Mouse (Mus musculus) Patski (cell line): ENCODE data around the gene Dync1h1. TPM values are rescaled to one million over a fixed set of nuclear protein-coding genes. Genes with fewer than 3 reads are reported as not detected.
A peak's percentile ranks its signal among the peaks of the same experiment; 100 is the strongest.

Experiments
- ATAC-seq: fragments of 100-300 bp; one replicate; pipeline ENCODE4 v1.8.0; 2021
- CTCF ChIA-PET: fragments of 350-600 bp; sonication (Branson Sonifier 250); formaldehyde crosslinking; loops from one replicate; lab custom pipeline; 2022; ENCODE audit warnings: inconsistent platforms; lab: Charles Lee
- POLR2A ChIA-PET: fragments of 350-600 bp; sonication (Branson Sonifier 250); formaldehyde crosslinking; loops from one replicate; lab custom pipeline; 2022; ENCODE audit warnings: antibody characterized with exemption, inconsistent platforms; lab: Charles Lee
- DNase-seq: peaks from one replicate; pipeline ENCODE4 v3.0.0-alpha.2; 2011; ENCODE audit warnings: low read depth, low spot score
- H3K27me3 ChIP-seq: fragments of 371-371 bp; one replicate; pipeline ENCODE4 v1.5.1; 2021
- CTCF ChIP-seq: fragments of 100-300 bp; IDR thresholded peaks from one replicate; pipeline ENCODE4 v1.5.1; 2021
- in situ Hi-C: fragments of 300-500 bp; cut with MboI; formaldehyde crosslinking; loops from 3 replicates; pipeline ENCODE4 v1.11.1; 2018; ENCODE audit warnings: low pct_unique_long_range_greater_than_20kb, mixed read lengths
- polyA plus RNA-seq: library from polyadenylated mRNA; unstranded; gene quantifications from one replicate; pipeline ENCODE4 v1.2.3, GENCODE M21; 2021

Gene Dync1h1
- polyA plus RNA-seq, 1 experiment from 2014 or later = 188 TPM

GRCm38 (mm10) chr12:110572351-110572750, 28.9 kb upstream of the Dync1h1 start:
- in situ Hi-C loops = loop anchor here (25.0 kb wide), 1 partner anchor 110 kb away; no protein-coding TSS in a partner anchor
- DNase-seq = no peak
- no peak for ATAC-seq
- no peak for TF ChIP-seq CTCF
- H3K27me3 ChIP-seq = no peaks in the 10 kb centered on the region
- ChIA-PET CTCF (no interaction called here), POLR2A (no interaction called here)

DNA sequence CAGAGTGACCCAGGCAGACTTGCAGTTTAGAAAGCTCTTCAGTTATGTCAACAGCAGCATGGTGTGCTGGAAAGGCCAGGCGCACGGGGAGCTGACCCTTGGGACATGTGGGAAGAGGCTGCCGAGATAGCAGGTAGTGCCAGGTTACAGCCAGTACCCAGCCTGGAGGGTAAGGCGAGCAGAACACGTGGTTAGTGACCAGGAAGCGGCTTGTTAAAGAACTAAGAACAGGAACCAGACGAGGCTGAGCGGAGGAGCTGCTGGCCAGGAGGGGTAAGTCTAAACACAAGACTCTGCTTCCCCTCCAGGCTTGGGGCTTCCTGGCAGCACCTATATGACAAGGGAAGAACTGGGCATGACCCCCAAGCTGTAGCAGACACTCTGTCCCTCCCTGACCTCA, 27.6 kb upstream of the Dync1h1 start:
- POLR2A ChIA-PET = no interaction called here
- ATAC-seq = no peak
- in situ Hi-C loops = loop anchor here (25.0 kb wide), 1 partner anchor 111 kb away; no protein-coding TSS in a partner anchor
- DNase-seq = no peak
- no peaks in the 10 kb centered on the region for H3K27me3 ChIP-seq
- CTCF ChIA-PET = interaction anchor here (1.5 kb wide), 1 partner anchor 22 kb away, joined by 5 read pairs; no protein-coding TSS in a partner anchor
- TF ChIP-seq CTCF = no peak

GRCm38 (mm10) chr12:110575926-110576325, 25.3 kb upstream of the Dync1h1 start:
- DNase-seq (no peak), ATAC-seq (no peak)
- no peak for TF ChIP-seq CTCF
- ChIA-PET CTCF (interaction anchor here (1.0 to 1.3 kb wide), 2 partner anchors 11 to 121 kb away, joined by 3 read pairs; no protein-coding TSS in a partner anchor), POLR2A (no interaction called here)
- no peaks in the 10 kb centered on the region for H3K27me3 ChIP-seq
- in situ Hi-C loops = no loop called here

GRCm38 (mm10) chr12:110578333-110578732, 22.9 kb upstream of the Dync1h1 start:
- POLR2A ChIA-PET = no interaction called here
- no peak for ATAC-seq
- in situ Hi-C loops = no loop called here
- CTCF ChIA-PET = no interaction called here
- no peak for TF ChIP-seq CTCF
- no peaks in the 10 kb centered on the region for H3K27me3 ChIP-seq
- no peak for DNase-seq

DNA sequence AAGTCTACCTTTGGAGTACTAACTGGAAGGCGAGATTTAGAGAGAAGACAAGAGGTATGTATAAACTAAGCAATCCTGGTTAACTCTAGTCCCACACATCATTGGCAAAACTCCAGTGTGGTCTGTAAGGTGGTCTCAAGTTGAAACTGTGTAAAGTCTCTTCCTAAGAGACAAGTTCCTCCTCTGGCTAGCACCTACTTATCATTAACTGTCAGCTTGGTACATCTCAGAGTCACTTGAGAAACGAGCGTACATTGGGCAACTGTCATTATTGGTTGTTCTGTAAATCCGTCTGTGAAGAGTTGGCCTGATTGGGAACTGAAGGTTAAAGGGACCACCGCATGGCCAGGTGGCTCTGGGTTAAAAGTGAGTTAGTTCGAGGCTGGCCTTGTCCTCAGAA, 12.6 kb upstream of the Dync1h1 start:
- no peak for DNase-seq
- no peak for ATAC-seq
- no peak for TF ChIP-seq CTCF
- in situ Hi-C loops = no loop called here
- ChIA-PET POLR2A (no interaction called here), CTCF (no interaction called here)
- H3K27me3 ChIP-seq = no peaks in the 10 kb centered on the region

GRCm38 (mm10) chr12:110590804-110591259, 10.4 kb upstream of the Dync1h1 start:
- DNase-seq (no peak), ATAC-seq (no peak)
- H3K27me3 ChIP-seq = no peaks in the 10 kb centered on the region
- no peak for TF ChIP-seq CTCF
- in situ Hi-C loops = no loop called here
- ChIA-PET POLR2A (interaction anchor here (0.7 to 1.0 kb wide), 3 partner anchors 18 to 111 kb away, joined by 3 to 8 read pairs (median 3); no protein-coding TSS in a partner anchor), CTCF (no interaction called here)

- POLR2A ChIA-PET = interaction anchor here (0.7 to 1.0 kb wide), 3 partner anchors 18 to 110 kb away, joined by 3 to 8 read pairs (median 3); no protein-coding TSS in a partner anchor
- CTCF ChIA-PET = no interaction called here
- no peaks in the 10 kb centered on the region for H3K27me3 ChIP-seq
- ATAC-seq (peak; percentile 82), DNase-seq (peak; percentile 93)
- in situ Hi-C loops = no loop called here
- TF ChIP-seq CTCF = no peak
Measured at GRCm38 (mm10) chr12:110591260-110591883, 9.9 kb upstream of the Dync1h1 start.

DNA sequence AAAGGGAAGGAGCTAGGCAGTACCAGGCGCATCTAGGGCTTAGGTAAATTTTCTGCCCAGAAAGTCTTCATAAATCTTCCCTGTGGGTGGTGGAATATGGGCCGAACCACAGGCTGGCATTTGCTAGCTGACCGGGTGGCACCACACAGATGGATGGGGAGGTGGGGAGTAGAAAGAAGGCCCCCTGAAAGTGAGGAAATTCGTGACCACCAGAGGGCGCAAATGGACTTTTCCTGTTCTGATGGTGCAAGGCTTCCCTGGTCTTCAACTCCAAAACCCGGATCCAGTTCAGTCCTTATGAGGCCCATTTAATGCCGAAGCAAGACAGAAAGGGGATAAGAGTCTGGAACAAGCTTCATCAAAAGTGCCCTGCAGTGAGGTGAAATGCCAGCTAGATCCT, 2.7 kb upstream of the Dync1h1 start:
- POLR2A ChIA-PET = no interaction called here
- no peak for TF ChIP-seq CTCF
- ATAC-seq = no peak
- in situ Hi-C loops = loop anchor here (5.0 kb wide), 1 partner anchor 244 kb away; the partner anchor contains the start of gene Mok
- no peaks in the 10 kb centered on the region for H3K27me3 ChIP-seq
- DNase-seq = no peak
- CTCF ChIA-PET = interaction anchor here (0.7 to 1.5 kb wide), 7 partner anchors 24 to 192 kb away, joined by 3 to 9 read pairs (median 3); partner anchors contain the start of gene Hsp90aa1

DNA sequence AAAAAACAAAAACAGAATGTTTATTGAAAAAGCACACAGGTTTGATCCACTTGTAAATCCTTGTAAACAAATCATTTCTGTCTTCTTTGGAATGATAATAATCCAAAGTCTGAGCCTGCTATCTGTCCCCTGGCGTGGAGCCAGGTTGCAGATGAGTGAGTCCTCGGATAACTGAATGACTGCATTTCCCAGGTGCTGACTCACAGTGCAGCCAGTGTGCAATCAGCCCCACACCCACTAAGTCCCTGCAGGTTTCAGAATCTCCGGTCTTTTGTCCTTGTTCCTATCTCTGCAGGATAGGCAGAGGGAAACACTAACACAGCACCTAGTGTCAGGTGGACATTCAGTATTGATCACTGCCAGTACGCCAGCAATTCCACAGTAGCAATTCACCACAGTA, 1.5 kb upstream of the Dync1h1 start:
- ChIA-PET CTCF (no interaction called here), POLR2A (no interaction called here)
- in situ Hi-C loops = loop anchor here (5.0 kb wide), 1 partner anchor 243 kb away; the partner anchor contains the start of gene Mok
- no peak for DNase-seq
- ATAC-seq = no peak
- H3K27me3 ChIP-seq = no peaks in the 10 kb centered on the region
- TF ChIP-seq CTCF = no peak

GRCm38 (mm10) chr12:110600225-110600991, 844 bp upstream of the Dync1h1 start:
- DNase-seq (no peak), ATAC-seq (no peak)
- TF ChIP-seq CTCF = no peak
- ChIA-PET CTCF (no interaction called here), POLR2A (interaction anchor here (1.0 kb wide), 1 partner anchor 97 kb away, joined by 3 read pairs; no protein-coding TSS in a partner anchor)
- H3K27me3 ChIP-seq = no peaks in the 10 kb centered on the region
- in situ Hi-C loops = no loop called here
